Mouse (Mus musculus) megakaryocyte, embryonic 14.5 days (primary cell): ENCODE measurements at regions not wholly inside any gene's neighbourhood (a gene's known extent, or its start where the extent isn't known, plus 50 kb on each side); places are given as distances from the start of the nearest gene placed in this dataset.

Source experiments
- FLI1 ChIP-seq: IDR thresholded peaks from 2 replicates; pipeline ENCODE4 v1.6.1; 2012; ENCODE audit warnings: low read length, inconsistent platforms, mixed read lengths
- GATA1 ChIP-seq: IDR thresholded peaks from 3 replicates; pipeline ENCODE4 v1.6.1; 2012; ENCODE audit warnings: mixed read lengths, low read length, inconsistent platforms, borderline replicate concordance

- no peak for TF ChIP-seq GATA1
- no peak for TF ChIP-seq FLI1
These were observed 114.0 kb upstream of the Epha4 start for GRCm38 (mm10) chr1:77628861-77629260.
